Mouse (Mus musculus) C2C12 (cell line): ENCODE results near the gene L1td1.

Experiments
- CEBPB ChIP-seq: IDR thresholded peaks from one replicate; pipeline ENCODE4 v1.6.1; 2011; ENCODE audit warnings: low read depth, mild to moderate bottlenecking, control low read depth, moderate library complexity
- CTCF ChIP-seq: IDR thresholded peaks from one replicate; pipeline ENCODE4 v1.5.1; 2011; ENCODE audit not compliant: control insufficient read depth, insufficient read depth, insufficient read length
- MAX ChIP-seq: IDR thresholded peaks from one replicate; pipeline ENCODE4 v1.6.1; 2011; ENCODE audit warnings: mild to moderate bottlenecking, control low read depth
- MYOD1 ChIP-seq: IDR thresholded peaks from one replicate; pipeline ENCODE4 v1.6.1; 2011; ENCODE audit warnings: low read depth; ENCODE audit not compliant: control insufficient read depth, insufficient read length
- MYOG ChIP-seq: IDR thresholded peaks from one replicate; pipeline ENCODE4 v1.6.1; 2011; ENCODE audit not compliant: control insufficient read depth, insufficient read length; ENCODE audit errors: extremely low read depth

DNA sequence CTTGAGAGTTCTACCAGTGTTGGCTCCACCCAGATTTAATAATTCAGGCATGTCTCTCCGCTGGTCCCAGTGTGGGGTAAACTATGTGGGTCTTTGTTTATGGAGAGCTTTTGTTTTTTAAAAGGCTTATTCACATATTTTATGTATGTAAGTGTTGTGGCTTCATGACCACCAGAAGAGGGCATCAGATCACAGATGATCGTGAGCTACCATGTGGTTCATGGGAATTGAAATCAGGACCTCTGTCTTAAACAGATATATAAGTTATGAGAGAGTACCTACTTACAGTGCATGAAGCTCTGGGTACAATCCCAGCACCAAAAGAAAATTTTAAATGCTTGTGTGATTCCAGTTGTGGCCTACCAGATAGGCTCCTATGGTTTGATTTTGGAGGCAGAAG, 13.2 kb downstream of the L1td1 start:
- TF ChIP-seq CTCF (no peak), MAX (no peak), CEBPB (no peak), MYOG (no peak), MYOD1 (no peak)
